Mouse (Mus musculus) natural killer cell, adult 2 months (primary cell): ENCODE measurements around the gene Smad1.
A peak's percentile ranks its signal among the peaks of the same experiment; 100 is the strongest.

Experiments
- DNase-seq, 2 experiments: peaks; one replicate each; pipeline ENCODE4 v3.0.0; 2022; ENCODE audit warnings: low spot score in 2 of 2

The Smad1 gene

GRCm38 (mm10) chr8:79299704-79300103 lies 99.6 kb downstream of the Smad1 start:
- no peak for DNase-seq

- no peak for DNase-seq
These were observed 101.6 kb downstream of the Smad1 start for GRCm38 (mm10) chr8:79297763-79298162.

GRCm38 (mm10) chr8:79295276-79296105 lies 103.8 kb downstream of the Smad1 start:
- DNase-seq: no peak

GRCm38 (mm10) chr8:79294610-79295275 lies 104.6 kb downstream of the Smad1 start, which contains the start of gene Mmaa:
Mmaa (minus strand) TSS chr8:79294937.
- peak; percentile 95 to 97 for DNase-seq

GRCm38 (mm10) chr8:79293841-79294240 lies 105.5 kb downstream of the Smad1 start:
- no peak for DNase-seq

GRCm38 (mm10) chr8:79292712-79293264 lies 106.5 kb downstream of the Smad1 start:
- no peak for DNase-seq

GRCm38 (mm10) chr8:79289592-79289991 lies 109.7 kb downstream of the Smad1 start:
- no peak for DNase-seq

GRCm38 (mm10) chr8:79288681-79289080 lies 110.6 kb downstream of the Smad1 start:
- no peak for DNase-seq
